Mouse (Mus musculus) layer of hippocampus, postnatal 36 days (tissue): ENCODE data around the gene 1700040F15Rik. TPM values are rescaled to one million over a fixed set of nuclear protein-coding genes. Genes with fewer than 3 reads are reported as not detected.
"Not testable (repeated sequence)": the region's sequence is repeated elsewhere in the genome, so short reads cannot be mapped to it uniquely, and the experiment has no call there.

Experiments
- DNase-seq, 2 experiments: peaks; one replicate each; pipeline ENCODE4 v3.0.0; 2022
- total RNA-seq, 2 experiments: library from RNA; stranded (reverse); gene quantifications; 2 replicates each; pipeline ENCODE4 v1.2.3; 2021

Gene 1700040F15Rik
- not detected for total RNA-seq

- not testable (repeated sequence) for DNase-seq
These were observed at the start of gene 1700040F15Rik for GRCm38 (mm10) chrY:61101947-61102346. Gene 1700040F15Rik (plus strand): TSS chrY:61102247.
